Mouse (Mus musculus) heart, adult 8-10 months (tissue): ENCODE measurements at regions not wholly inside any gene's neighbourhood (a gene's known extent, or its start where the extent isn't known, plus 50 kb on each side); places are given as distances from the start of the nearest gene placed in this dataset.

ENCODE experiments used
- DNase-seq: peaks from one replicate; pipeline ENCODE4 v3.0.0; 2022; ENCODE audit warnings: low spot score

- no peak for DNase-seq
Observed at GRCm38 (mm10) chr14:76295411-76296169, 119.2 kb upstream of the Tsc22d1 start.

DNA sequence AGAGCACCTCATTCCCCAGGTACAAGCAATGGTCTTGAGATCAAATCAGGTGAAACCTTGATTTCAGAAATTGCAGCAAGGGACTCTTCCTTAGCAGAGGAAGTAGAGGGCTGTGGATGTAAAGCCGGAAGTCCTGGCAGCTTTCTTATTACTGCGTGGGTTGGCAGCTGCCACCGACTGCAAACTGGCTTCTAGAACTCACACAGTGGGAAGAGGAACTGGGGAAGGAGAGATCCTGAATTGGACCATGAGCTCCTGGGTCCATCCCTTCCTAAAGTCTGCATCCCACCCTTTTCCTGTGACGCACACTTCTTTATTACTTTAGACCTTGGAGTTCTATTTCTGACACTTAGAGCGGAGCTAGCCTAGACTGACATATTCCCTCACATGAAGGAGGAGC, 116.9 kb upstream of the Tsc22d1 start:
- no peak for DNase-seq

- DNase-seq: peak; percentile 35
Observed at GRCm38 (mm10) chr14:76302322-76302991, 112.3 kb upstream of the Tsc22d1 start.

- no peak for DNase-seq
Observed at GRCm38 (mm10) chr14:76307603-76308002, 107.2 kb upstream of the Tsc22d1 start.

- no peak for DNase-seq
Observed at GRCm38 (mm10) chr14:76308188-76308812, 106.5 kb upstream of the Tsc22d1 start.

- DNase-seq: no peak
Observed at GRCm38 (mm10) chr14:76309606-76310005, 105.2 kb upstream of the Tsc22d1 start.

- peak; percentile 77 for DNase-seq
Observed at GRCm38 (mm10) chr14:76310278-76310677, 104.5 kb upstream of the Tsc22d1 start.

GRCm38 (mm10) chr14:76313424-76314190, 101.2 kb upstream of the Tsc22d1 start:
- DNase-seq: no peak

GRCm38 (mm10) chr14:76318438-76318837, 96.3 kb upstream of the Tsc22d1 start:
- peak; percentile 29 for DNase-seq

DNA sequence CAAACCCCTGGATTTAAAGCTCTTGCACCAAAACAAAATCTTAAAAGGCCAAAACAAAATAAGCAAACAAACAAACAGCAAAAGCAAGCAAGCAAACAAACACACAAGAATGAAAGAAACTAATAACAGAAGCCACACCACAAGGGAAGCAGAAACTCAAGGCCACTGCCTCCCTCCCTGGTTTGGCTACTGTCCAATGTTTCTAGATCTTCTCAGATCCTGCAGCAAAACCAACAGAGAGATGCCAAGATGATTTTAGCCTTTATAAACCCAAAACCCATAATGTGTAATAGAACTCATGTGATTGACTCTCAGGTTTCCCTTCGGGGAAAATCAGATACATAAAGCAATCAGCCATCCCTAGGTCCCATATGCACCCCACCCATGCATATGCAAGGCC, 90.5 kb upstream of the Tsc22d1 start:
- DNase-seq: no peak

GRCm38 (mm10) chr14:76329983-76330382, 84.8 kb upstream of the Tsc22d1 start:
- DNase-seq: no peak

- no peak for DNase-seq
Observed at GRCm38 (mm10) chr14:76331497-76332335, 83.0 kb upstream of the Tsc22d1 start.

- no peak for DNase-seq
Observed at GRCm38 (mm10) chr14:76332336-76332703, 82.4 kb upstream of the Tsc22d1 start.

- DNase-seq: no peak
Observed at GRCm38 (mm10) chr14:76340789-76341188, 74.0 kb upstream of the Tsc22d1 start.

DNA sequence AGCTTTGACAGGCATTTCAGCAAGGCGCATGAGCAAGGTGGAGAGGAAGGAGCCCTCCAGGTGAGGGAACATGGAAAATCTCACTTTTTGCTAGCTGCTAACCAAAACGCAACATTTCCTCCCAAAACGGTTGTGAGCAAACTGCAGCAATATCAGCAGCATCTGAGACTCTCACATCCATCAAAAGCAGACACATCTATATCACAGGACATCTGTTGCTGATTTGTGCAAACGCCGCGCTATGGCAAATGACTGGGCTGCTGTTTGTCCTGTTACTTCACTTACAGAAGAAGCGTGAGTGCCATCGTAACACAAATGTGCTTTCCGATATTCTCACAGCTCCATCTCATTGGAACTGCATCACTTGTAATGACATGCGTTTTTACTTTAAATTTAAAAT, 73.5 kb upstream of the Tsc22d1 start:
- no peak for DNase-seq

GRCm38 (mm10) chr14:76351856-76352255, 62.9 kb upstream of the Tsc22d1 start:
- no peak for DNase-seq

- no peak for DNase-seq
Observed at GRCm38 (mm10) chr14:76356161-76356560, 58.6 kb upstream of the Tsc22d1 start.

- DNase-seq: no peak
Observed at GRCm38 (mm10) chr14:76359837-76360410, 54.8 kb upstream of the Tsc22d1 start.

- no peak for DNase-seq
Observed at GRCm38 (mm10) chr14:76364034-76364433, 50.7 kb upstream of the Tsc22d1 start.
